Mouse (Mus musculus) layer of hippocampus, adult 9-11 months (tissue): ENCODE results near the gene Rundc3a.

Source experiments
- DNase-seq: peaks from one replicate; pipeline ENCODE4 v3.0.0; 2022

Rundc3a gene

GRCm38 (mm10) chr11:102411061-102411460 lies 17.9 kb downstream of the Rundc3a start:
- no peak for DNase-seq

- DNase-seq: peak; percentile 92
These were observed 18.5 kb downstream of the Rundc3a start for GRCm38 (mm10) chr11:102411704-102412103.

- DNase-seq: no peak
These were observed 19.9 kb downstream of the Rundc3a start for GRCm38 (mm10) chr11:102413059-102413458.

- no peak for DNase-seq
These were observed 22.0 kb downstream of the Rundc3a start for GRCm38 (mm10) chr11:102415034-102415802.

GRCm38 (mm10) chr11:102417160-102417559 lies 24.0 kb downstream of the Rundc3a start:
- no peak for DNase-seq

GRCm38 (mm10) chr11:102418887-102419286 lies 25.7 kb downstream of the Rundc3a start:
- no peak for DNase-seq

- no peak for DNase-seq
These were observed 28.4 kb downstream of the Rundc3a start for GRCm38 (mm10) chr11:102421559-102421958.

- DNase-seq: no peak
These were observed 31.5 kb downstream of the Rundc3a start for GRCm38 (mm10) chr11:102424666-102425065.

GRCm38 (mm10) chr11:102425555-102426316 lies 32.5 kb downstream of the Rundc3a start:
- DNase-seq: no peak

- DNase-seq: no peak
These were observed 35.9 kb downstream of the Rundc3a start for GRCm38 (mm10) chr11:102428981-102429540.

GRCm38 (mm10) chr11:102429551-102429950 lies 36.3 kb downstream of the Rundc3a start:
- no peak for DNase-seq

GRCm38 (mm10) chr11:102430121-102431017 lies 37.2 kb downstream of the Rundc3a start, which contains the start of gene Grn:
TSS of gene Grn (plus strand) at chr11:102430315.
- DNase-seq: peak; percentile 98

- peak; percentile 78 for DNase-seq
These were observed 37.9 kb downstream of the Rundc3a start for GRCm38 (mm10) chr11:102431018-102431645.

- DNase-seq: no peak
These were observed 38.5 kb downstream of the Rundc3a start for GRCm38 (mm10) chr11:102431728-102432114.

- peak; percentile 70 for DNase-seq
These were observed 39.1 kb downstream of the Rundc3a start for GRCm38 (mm10) chr11:102432115-102432843.

- DNase-seq: peak; percentile 60
These were observed 39.7 kb downstream of the Rundc3a start for GRCm38 (mm10) chr11:102432896-102433295.

GRCm38 (mm10) chr11:102433866-102434265 lies 40.7 kb downstream of the Rundc3a start:
- DNase-seq: no peak

- DNase-seq: peak; percentile 85
These were observed 41.2 kb downstream of the Rundc3a start for GRCm38 (mm10) chr11:102434406-102434805.

GRCm38 (mm10) chr11:102434816-102435705 lies 41.9 kb downstream of the Rundc3a start:
- no peak for DNase-seq

GRCm38 (mm10) chr11:102435754-102436470 lies 42.7 kb downstream of the Rundc3a start:
- no peak for DNase-seq
